Mouse (Mus musculus) mesoderm, embryonic 11.5 days (tissue): ENCODE measurements at regions not wholly inside any gene's neighbourhood (a gene's known extent, or its start where the extent isn't known, plus 50 kb on each side); places are given as distances from the start of the nearest gene placed in this dataset.

ENCODE experiments used
- DNase-seq: peaks from one replicate; pipeline ENCODE4 v3.0.0-alpha.2; 2012; ENCODE audit warnings: low read depth, low spot score

DNA sequence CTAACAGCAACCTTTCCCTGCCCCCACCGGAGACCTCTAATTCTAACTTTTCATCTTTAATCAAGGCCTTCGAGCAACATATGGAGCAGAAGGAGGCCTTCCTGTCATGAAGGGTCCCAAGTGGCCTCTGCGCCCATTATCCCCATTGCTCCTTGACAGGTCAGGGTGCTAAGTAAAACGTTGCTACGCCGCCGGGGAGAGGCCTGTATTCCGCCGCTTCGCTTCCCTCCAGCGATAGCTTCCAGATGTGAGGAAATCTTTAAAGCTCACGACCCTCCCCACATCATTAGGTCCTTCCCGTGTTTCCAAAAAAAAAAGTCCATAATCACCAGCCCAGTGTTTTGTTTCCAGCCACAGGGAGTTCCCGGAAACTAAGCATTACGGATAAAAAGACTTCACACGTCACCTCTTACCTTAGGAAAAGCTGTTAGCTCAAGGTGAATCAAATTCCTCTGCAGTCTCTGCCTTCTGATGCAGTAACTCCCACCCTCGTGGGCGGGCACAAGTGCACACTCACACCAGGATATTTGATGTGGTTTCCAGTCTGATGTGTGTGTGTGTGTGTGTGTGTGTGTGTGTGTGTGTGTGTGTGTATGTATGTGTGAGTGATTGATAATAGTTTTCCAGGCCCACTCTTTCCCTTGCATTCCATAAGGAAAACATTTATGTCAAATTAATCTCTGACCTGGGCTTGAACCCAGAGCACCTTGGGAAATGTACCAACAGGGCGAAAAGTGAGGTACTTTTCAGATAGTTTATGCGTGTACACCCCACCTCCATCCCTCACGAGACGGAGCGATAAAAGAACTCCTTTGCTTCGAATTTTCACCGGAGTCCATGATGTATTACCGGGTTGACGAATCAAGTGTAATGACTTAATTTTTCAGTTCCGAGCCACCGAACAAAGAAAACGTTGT lies 107.5 kb downstream of the Gm45692 start:
- peak; percentile 59 for DNase-seq

DNA sequence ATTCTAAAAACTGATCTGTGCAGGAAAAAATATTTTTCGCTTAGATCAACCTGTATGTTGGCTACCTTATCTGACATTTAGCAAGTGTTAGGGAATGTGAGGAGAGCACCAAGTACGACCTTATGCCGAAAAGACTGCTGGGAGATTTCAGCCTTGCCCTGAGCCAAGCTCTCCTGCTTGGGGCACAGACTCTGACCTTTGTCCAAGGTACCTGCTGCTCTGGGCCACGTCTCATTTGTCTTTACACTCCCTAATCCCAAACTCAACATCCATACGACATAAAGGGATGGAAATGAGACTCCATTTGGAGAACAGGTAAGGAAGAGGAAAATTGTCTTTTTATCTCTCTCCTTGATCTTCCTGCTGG lies 108.2 kb downstream of the Gm45692 start:
- no peak for DNase-seq

DNA sequence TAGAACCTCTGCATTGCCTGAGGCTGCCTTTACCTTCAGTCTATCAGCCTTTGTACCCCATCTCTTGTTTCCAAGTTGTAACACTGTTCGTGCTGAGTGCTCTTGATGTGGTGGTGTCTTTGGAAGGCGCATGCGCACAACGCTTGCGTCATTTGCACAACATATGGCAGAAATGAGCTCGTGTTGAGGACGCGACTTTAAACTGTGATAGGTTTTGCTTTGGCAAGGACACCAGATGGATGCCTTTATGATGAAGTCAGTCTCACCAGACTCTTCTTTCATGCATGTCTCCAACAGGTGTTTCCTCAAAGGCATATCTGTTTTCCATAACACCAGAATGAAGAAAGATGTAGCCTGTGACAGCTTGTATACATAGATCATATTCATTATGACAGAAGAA lies 110.2 kb downstream of the Gm45692 start:
- peak; percentile 38 for DNase-seq

DNA sequence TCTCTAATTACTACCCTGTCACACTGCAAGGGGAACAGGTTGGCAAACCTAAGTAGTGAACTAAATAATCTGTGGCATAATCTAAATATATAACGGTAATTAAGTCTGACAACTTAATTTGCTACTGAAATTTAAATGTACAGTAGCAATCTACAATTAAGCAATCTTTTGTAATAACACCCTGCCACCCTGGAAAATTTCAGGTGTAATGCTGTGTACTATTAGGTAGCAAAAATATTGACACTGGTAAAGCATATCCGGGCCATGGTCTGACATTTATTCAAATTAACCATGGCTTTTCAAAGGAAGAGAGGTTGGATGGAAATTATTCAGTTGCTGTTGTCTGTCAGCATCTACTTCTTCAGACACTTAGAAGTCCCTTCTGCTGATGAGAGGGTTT lies 119.7 kb downstream of the Gm45692 start:
- no peak for DNase-seq

DNA sequence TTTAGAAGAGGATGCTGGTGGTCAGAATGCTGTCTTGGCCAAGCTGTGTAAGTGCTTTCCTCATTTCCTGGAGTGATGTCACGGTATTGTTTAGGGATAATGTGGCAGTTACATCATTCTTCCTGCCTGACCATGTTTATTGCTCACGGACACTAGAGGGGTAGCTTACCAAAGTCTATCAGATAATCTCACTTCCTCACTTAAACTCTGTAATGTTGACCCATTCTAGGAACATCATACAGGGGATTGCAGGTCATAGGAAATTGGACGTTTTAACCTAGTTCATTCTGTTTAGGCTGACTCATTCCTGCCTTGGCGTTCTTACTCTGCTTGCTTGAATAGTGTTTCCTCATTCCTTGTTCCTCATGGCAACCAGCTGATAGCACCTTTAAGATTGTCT lies 120.3 kb downstream of the Gm45692 start:
- no peak for DNase-seq

DNA sequence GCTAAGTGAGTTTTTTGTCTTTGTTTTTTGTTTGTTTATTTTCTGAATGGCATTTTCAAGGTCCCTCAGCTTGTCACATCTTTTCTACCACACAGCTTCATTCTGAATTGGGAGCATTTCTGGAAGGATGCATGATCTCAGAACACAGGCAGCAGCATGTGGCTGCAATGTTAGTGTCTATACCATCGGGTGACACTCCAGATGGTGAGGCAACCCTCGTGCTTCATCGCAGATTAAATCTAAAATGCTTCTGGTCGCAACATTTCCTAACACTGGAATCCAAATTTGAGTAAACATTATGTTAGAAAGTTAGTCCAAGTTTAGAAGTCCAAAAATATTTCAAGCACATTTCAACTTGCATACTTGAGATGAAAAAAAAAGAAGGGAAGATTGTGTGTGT lies 124.4 kb downstream of the Gm45692 start:
- DNase-seq: no peak

DNA sequence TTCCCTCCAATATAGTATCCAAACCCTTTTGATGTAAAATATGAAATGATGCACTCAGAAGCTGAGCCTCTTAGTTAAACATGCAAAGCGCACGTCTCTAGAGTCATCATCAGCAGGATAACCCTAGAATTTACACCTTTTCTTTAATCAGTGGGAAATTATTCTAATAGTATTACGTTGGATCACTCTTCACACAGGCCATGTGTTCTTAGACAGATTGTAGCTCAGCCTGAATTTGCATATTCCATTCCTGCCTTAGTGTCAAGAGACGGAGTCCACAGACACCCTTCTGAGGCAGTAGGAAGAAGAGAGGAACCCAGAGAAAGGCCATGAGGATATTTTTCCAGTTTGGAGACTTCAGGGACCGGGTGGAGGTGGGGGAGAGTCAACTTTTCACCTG lies 125.0 kb downstream of the Gm45692 start:
- no peak for DNase-seq

DNA sequence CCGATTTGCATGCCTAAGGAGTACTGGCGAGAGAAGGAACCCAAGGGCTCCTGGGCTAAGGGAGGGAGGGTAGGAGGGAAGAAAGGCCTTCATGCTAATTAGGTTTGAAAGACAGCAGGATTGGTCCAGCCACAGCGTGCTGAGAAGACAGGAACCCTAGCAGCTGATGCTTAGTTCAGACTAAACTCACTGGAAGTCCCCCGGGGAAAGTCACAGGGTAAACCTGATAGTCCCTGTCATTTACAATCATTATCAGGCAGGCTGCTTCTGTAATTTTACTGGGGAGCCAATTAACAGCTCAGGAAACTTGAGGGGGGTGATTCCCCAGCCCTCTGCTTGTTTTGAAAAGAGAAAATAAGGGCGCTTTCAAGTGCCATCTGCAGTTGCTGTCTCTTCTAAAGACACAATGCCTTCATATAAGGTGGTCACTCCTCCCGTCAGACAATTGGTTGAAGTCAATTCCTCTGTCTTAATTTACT lies 135.9 kb downstream of the Gm45692 start:
- no peak for DNase-seq

DNA sequence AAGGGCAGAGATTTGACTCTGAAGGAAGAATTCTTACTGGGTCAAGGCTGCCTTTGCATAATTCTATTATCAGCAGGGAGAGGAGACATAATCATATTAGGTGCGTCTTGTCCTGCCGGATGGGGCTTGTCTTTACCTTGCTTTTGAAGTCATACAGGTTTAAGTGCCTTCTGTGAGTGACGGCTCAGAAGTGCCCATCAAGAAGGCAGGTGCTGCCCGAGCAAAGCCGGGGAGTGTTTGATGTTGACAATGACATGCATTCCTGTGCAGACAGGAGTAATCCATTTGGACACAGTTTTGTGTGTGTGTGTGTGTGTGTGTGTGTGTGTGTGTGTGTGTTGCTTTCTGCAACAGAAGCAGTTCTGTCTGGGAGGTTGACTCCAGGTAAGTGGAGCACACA lies 141.0 kb downstream of the Gm45692 start:
- no peak for DNase-seq

DNA sequence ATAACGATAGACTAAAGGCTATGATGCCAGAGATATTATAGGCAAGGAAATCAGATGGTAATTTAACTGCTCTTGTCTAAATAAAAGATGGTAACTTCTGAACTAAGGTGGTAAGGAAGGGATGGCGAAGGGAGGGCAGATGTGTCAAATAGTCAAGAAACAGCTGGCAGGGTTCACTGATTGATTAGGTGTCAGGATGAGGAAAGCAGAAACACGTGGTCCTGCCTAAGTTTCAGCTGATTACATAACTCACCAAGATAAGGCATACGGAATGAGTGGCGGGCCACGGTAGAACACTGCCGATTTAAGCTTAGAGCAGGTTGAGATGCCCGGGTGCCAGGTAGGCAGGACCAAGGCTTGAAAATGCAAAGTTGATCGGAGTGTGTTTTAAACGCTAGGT lies 143.2 kb downstream of the Gm45692 start:
- no peak for DNase-seq

DNA sequence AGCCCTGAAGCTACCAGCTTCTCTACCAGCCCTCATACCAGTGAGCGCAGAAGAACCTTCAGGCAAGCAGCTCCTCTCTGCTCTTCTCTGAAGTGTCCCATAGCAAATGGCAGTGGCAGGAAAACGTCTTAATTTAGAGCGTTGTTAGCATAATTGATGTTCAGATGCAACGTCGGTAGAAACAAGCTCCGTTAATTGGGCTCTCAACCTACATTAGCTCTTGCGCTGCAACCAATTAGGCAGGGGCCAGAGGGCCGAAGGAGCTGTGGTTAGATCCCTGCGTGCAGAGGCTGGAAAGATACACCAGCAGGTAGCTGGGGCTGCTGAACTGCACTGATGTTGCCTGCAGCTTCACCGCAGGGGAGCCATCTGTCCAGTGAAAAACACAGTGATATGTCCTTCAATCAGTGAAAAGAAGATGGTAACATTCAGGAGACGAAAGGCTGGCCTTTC lies 145.6 kb downstream of the Gm45692 start:
- DNase-seq: no peak

DNA sequence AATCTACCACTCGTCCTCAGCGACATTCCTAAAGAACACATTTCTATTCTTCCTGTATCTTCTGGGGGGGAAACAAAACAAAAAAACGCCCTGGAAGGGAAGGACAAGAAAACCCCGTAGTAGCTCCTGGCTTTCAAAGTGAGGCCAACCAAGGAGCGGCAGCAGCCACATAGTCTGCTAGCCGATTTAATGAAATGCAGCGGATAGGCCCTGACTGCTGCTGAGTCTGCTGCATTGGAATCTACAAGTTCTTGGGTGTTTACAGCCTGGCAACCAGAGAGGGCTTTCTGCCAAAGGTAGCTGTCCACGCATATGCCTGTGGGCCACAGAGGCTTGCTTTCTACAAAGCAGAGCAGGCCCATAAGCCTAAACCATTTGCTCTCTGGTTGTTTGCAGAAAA lies 146.0 kb downstream of the Gm45692 start:
- no peak for DNase-seq

DNA sequence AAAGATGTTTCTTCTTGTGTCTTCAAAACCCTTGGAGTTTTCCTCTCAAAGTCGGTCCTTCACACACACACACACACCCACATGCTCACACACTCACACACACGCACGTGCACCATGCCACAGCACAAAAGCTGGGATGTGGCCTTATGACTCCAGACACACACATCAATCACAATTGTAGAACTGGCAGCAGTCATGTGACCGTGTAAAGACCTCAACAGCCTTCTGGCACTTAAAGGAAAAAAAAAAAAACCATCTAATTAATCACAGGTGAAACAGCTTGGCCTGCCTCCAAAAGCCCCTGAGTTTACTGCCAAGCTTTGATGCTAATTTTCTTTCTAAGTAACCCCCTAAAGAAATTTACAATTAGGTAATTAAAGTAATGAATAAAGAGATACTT lies 147.1 kb downstream of the Gm45692 start:
- DNase-seq: no peak

DNA sequence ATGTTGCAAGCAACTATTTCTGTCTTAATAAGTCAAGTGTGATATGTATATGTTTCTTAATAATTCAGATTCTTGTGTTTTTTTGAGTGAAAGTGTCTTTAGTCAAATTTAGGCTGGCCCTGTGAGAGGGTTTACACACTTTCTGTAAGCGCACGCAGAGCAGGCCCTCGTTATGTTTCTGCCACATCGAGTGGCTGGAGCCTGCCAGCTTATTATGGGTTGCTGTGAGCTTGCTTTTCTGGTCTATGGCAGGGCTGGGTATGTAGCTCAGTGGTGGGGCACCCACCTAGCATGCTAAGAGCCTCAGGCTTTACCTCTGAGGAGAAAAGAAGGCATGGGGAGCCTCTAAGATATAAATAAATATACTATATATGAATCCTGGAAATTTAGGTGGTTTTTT lies 148.2 kb downstream of the Gm45692 start:
- no peak for DNase-seq

DNA sequence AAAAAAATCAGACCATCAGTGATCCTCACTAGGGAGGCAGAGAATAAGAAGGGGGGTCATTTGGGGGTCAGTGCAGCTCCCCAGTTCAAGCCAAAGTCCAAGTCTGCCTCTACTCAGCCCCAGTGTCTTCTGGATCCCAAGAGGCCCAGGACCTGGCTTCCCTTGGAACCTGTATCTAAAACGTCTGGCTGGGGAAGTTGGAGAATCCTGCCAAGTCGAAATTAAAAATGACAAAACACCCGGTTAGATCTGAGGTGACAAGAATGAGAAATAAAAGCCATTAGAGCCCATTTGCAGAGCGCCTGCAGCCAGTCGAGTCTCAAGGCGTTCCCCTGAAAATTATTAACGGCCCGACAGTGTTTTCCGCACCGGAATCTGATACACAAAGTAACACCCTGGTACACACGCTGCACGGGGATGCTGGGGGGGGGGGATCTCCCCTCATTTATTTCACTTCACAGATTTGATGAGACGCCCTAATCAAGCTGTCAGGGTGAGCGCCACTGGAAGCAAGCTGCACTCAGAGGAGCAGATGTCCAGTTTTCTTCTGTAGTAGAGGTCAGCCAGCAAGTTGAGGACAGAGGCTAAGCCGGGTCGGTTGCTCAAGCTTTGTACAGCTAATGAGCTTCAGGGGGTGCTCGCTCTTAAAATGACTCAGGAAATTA lies 149.5 kb downstream of the Gm45692 start:
- no peak for DNase-seq

DNA sequence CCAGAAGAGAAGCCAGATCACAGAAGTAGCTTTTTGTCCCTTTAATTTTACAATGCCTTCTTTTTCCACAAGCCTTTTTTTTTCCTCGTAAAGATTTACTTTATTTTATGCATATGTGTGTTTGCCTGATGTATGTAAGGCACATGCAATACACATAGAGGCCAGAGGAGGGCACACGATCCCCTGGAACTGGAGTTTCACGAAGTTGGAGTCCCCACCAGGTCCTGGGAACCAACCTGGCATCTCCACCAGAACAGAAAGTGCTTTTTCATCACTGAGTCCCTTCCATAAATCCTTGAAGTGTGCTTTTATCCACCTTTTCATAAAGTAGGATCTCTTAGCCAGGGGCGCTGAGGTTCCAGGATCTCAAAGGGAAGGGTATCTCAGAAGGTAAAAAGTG lies 152.8 kb downstream of the Gm45692 start:
- no peak for DNase-seq

DNA sequence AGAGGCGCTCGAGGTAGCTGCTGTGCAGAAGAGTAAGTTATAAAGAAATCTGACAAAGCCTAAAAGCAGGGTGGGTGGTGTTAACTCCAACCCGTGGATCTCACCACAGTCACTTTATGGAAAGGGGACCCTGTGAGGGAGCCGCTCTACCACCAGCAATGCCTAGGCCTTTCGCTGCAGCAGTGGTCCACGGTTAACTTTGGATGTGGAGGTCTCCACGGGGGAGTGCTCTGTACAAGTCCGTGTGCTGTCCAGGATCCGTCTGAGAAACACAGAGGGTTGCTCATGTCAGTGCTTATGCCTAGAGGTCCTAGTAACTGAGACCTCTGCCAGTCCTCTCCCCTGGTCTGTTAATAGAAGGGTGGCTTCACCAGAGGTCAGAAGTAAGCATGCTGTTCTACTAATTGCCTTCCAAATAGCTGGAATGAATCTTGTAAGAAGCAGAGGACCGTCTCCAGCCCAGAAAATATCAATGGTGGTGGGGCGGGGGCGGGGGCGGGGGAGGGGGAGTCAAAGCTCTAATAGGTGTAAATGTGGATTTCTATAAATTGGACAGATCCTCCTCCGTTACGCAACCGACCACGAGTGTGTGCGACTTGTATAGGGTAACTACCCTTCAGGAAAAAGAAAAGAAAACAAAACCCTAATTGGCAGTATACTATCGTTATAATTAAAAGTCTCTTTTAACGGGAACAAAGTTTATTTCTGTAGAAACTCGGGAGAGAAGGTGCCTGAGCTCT lies 153.5 kb downstream of the Gm45692 start:
- DNase-seq: no peak

DNA sequence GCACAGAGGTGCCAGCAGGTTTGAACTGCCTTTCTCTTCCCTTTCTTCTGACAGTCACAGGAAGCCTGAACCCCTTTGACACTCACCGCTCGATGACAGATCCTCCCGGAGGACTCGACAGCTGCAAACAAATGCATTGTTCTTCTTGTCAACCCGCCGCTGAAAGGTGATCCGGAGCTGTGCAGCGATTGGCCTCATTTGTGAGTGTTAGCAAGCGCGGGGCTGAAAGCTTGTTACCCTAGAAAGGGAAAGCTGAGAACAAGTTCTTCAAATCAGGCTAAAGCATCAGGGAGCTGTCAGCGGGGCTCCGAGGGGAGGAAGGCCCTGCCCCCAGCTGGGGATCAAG lies 154.1 kb downstream of the Gm45692 start:
- peak; percentile 58 for DNase-seq

DNA sequence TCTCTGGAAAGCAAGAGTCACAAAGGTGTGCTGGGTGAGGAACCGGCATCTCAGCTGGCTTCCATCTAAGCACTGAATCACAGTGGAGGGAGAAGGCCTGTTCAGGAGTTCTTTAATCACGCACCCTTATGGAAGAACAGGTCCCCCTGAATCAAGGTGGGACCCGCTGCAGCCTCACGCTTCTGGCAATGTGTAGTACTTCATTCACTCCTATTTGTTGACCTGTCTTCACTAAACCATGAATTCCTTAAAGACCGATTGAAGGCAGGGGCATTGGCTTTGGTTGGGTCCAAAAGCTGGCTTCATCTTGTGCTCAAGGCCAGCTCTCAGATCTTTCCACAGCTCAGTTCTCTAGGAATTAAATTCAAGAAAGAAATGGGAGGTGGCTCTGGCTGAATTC lies 154.5 kb downstream of the Gm45692 start:
- DNase-seq: no peak

DNA sequence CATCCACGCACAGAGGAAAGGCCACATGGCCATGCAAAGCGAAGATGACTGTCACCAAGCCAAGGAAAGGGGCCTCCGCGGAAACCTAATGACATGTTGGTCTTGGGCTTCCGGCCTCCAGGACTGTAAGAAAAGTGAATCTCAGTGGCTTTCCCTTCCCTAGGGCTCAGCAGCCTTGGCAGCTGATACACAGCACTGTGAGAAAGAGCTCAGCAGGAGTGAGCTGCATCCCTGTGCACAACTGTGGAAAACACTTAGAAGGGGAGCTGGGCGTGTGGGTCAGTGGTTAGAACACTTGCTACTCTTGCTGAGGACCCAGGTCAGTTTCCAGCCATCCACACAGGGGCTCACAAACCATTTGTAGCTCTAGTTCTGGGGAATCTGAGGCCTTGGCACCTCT lies 155.1 kb downstream of the Gm45692 start:
- no peak for DNase-seq

DNA sequence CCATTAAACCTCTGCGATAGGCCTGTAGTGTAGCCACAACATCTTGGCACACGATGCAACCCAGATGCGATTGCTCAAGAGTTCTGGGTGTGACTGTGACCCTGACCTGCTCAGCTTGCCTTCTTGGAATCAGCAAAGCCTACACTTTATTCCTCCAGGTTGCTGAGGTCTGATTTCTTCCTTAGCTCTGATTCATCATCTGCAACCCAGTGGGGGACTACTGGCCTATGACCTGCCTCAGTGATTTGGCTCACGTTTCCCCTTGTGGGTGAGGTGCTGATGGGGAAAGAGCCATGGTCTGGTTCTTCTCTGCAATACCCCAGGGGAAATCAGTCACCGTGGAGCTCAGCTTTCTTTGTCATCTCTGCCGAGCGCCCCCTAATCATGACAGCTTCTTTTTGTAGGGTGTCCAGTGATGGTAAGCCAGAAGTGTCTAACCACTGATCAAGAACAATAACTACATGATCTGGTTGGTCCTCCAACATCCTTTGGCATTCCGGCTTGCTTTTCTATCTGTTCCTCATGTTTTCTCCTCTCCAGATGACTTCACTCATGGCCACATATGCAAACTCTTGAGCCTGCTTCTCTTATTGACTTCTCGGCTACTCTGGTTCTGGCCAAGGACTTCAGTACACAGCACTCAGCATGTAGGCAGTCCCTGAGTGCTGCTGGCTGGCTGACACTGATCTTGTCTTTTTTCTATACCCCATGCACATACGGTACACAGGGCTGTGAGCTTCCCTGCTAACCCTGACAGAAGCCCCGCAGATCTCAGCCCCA lies 163.0 kb downstream of the Gm45692 start:
- no peak for DNase-seq

DNA sequence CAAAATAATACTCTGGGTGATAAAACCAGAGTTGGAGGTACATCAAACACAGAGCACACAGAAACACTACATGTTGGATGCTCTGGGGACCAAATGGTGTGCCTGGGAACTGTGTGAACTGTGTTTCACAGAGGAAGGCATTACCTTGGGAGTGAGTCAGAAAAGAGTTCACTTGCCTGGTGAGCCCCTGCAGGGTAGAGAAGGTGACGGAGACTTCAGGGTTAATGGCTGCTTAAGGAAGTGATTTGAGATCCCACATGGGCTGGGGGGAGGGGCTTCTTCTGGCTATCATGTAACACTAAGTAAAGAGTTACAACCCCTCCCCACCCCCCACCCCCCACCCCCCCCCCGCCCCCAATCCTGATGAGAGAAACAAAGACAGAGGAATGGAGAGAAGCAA lies 164.6 kb downstream of the Gm45692 start:
- DNase-seq: no peak
